Mouse (Mus musculus): ENCODE measurements around the gene Bad.
"Not testable (repeated sequence)": the region's sequence is repeated elsewhere in the genome, so short reads cannot be mapped to it uniquely, and the experiment has no call there.

Bad gene

GRCm38 (mm10) chr19:6941372-6942248, at the start of gene Bad:
Gene Bad (plus strand): TSS chr19:6941861.
- peak; percentile 78 to 93 for DNase-seq (ENCODE audit: low spot score in 2 of 2)

GRCm38 (mm10) chr19:6892512-6892911, 49.1 kb upstream of the Bad start:
- DNase-seq (ENCODE audit: low spot score in 2 of 2): no peak

GRCm38 (mm10) chr19:6893731-6894451, 47.8 kb upstream of the Bad start:
- DNase-seq (ENCODE audit: low spot score in 2 of 2): no peak

- DNase-seq (ENCODE audit: low spot score in 2 of 2): not testable (repeated sequence)
Observed at GRCm38 (mm10) chr19:6895608-6896305, 45.9 kb upstream of the Bad start.

GRCm38 (mm10) chr19:6899641-6900040, 42.0 kb upstream of the Bad start:
- no peak for DNase-seq (ENCODE audit: low spot score in 2 of 2)

GRCm38 (mm10) chr19:6903031-6903430, 38.6 kb upstream of the Bad start:
- DNase-seq (ENCODE audit: low spot score in 2 of 2): no peak

GRCm38 (mm10) chr19:6904846-6905245, 36.8 kb upstream of the Bad start:
- no peak for DNase-seq (ENCODE audit: low spot score in 2 of 2)

GRCm38 (mm10) chr19:6905498-6906159, 36.0 kb upstream of the Bad start:
- no peak for DNase-seq (ENCODE audit: low spot score in 2 of 2)

- no peak for DNase-seq (ENCODE audit: low spot score in 2 of 2)
Observed at GRCm38 (mm10) chr19:6906199-6906598, 35.5 kb upstream of the Bad start.

GRCm38 (mm10) chr19:6907094-6907493, 34.6 kb upstream of the Bad start:
- no peak for DNase-seq (ENCODE audit: low spot score in 2 of 2)

GRCm38 (mm10) chr19:6907811-6908540, 33.7 kb upstream of the Bad start:
- DNase-seq (ENCODE audit: low spot score in 2 of 2): no peak

- no peak for DNase-seq (ENCODE audit: low spot score in 2 of 2)
Observed at GRCm38 (mm10) chr19:6909021-6909420, 32.6 kb upstream of the Bad start.

GRCm38 (mm10) chr19:6909507-6910289, 32.0 kb upstream of the Bad start, which contains the start of the genes Trmt112 and Prdx5:
Gene Trmt112 (plus strand): TSS chr19:6909698.
Gene Prdx5 (minus strand): TSS chr19:6910106.
- DNase-seq (ENCODE audit: low spot score in 2 of 2): peak; percentile 91

GRCm38 (mm10) chr19:6910306-6910705, 31.4 kb upstream of the Bad start:
- peak in 1 of 2 experiments; percentile 60 for DNase-seq (ENCODE audit: low spot score in 2 of 2)

- DNase-seq (ENCODE audit: low spot score in 2 of 2): no peak
Observed at GRCm38 (mm10) chr19:6911101-6912074, 30.3 kb upstream of the Bad start.

- peak in 1 of 2 experiments; percentile 5 for DNase-seq (ENCODE audit: low spot score in 2 of 2)
Observed at GRCm38 (mm10) chr19:6912205-6912970, 29.3 kb upstream of the Bad start.

- no peak for DNase-seq (ENCODE audit: low spot score in 2 of 2)
Observed at GRCm38 (mm10) chr19:6913036-6913435, 28.6 kb upstream of the Bad start.

- no peak for DNase-seq (ENCODE audit: low spot score in 2 of 2)
Observed at GRCm38 (mm10) chr19:6913991-6914390, 27.7 kb upstream of the Bad start.
